Mouse (Mus musculus) spleen, adult 2 months (tissue): Measurements from ENCODE around the gene Klf12.

Experiments used
- CTCF ChIP-seq: fragments of 200-500 bp; IDR thresholded peaks from 2 replicates; pipeline ENCODE4 v1.5.1; 2011; ENCODE audit warnings: mild to moderate bottlenecking, inconsistent platforms; ENCODE audit not compliant: insufficient read depth, insufficient read length, insufficient replicate concordance; ENCODE audit errors: extremely low read depth
- POLR2A ChIP-seq: fragments of 200-500 bp; IDR thresholded peaks from 2 replicates; pipeline ENCODE4 v1.6.1; 2011; ENCODE audit warnings: low read depth, low read length, inconsistent platforms

DNA sequence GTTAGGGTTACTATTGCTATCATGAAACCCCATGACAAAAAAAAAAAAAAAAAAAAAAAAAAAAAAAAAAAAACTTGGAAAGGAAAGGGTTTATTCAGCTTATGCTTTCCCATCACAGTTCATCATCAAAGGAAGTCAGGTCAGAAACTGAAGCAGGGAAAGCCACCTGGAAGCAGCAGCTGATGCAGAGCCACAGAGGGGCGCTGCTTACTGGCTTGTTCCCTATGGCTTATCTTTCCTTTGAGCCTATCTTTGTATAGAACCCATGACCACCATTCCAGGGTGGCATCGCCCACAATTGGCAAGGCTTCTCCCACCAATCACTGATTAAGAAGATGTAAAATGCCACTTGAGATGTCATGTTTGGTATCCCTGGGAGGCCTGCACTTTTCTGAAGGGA, 119.4 kb downstream of the Klf12 start:
- TF ChIP-seq POLR2A (no peak), CTCF (no peak)
